Mouse (Mus musculus) skeletal muscle tissue, postnatal 0 days (tissue): Measurements from ENCODE around the gene Rhox3a2. TPM values are rescaled to one million over a fixed set of nuclear protein-coding genes. Genes with fewer than 3 reads are reported as not detected.

Experiments
- polyA plus RNA-seq: library from polyadenylated mRNA; unstranded; fragments of >200 nt; fragmentation: Nextera tagmentation; extraction: Ambion mirVana; gene quantifications from 2 replicates; pipeline ENCODE4 v1.2.1, GENCODE M21; 2015

The Rhox3a2 gene
- polyA plus RNA-seq: 0.68 TPM in 1 of 2 replicates, not detected in the other

GRCm38 (mm10) chrX:37379728-37380127 lies at the start of gene Rhox3a2:
Gene Rhox3a2, plus strand, starts transcription at chrX:37380028.

GRCm38 (mm10) chrX:37390548-37390947 lies 10.7 kb downstream of the Rhox3a2 start, which contains the start of gene Rhox4a2:
Gene Rhox4a2, plus strand, starts transcription at chrX:37390848.

GRCm38 (mm10) chrX:37411767-37412166 lies 31.9 kb downstream of the Rhox3a2 start, which contains the start of gene Rhox2b:
Gene Rhox2b, plus strand, starts transcription at chrX:37412067.

GRCm38 (mm10) chrX:37432194-37432593 lies 52.4 kb downstream of the Rhox3a2 start, which contains the start of gene Rhox4b:
Gene Rhox4b, plus strand, starts transcription at chrX:37432494.

Other genes with a start within 250 kb of the Rhox3a2 start
- gene Akap14, start 211.2 kb upstream of the Rhox3a2 start, polyA plus RNA-seq: not detected in 2 replicates
- 757 and 886 TPM in 2 replicates for gene Ndufa1, start 188.9 kb upstream of the Rhox3a2 start, polyA plus RNA-seq
- 5.4 and 5.5 TPM in 2 replicates for gene Rnf113a1, start 188.8 kb upstream of the Rhox3a2 start, polyA plus RNA-seq
- gene Gm9, start 169.0 kb upstream of the Rhox3a2 start, polyA plus RNA-seq: not detected in 2 replicates
- not detected in 2 replicates for gene Rhox1, start 157.8 kb upstream of the Rhox3a2 start, polyA plus RNA-seq
- not detected in 2 replicates for gene Rhox2a, start 135.1 kb upstream of the Rhox3a2 start, polyA plus RNA-seq
- gene Rhox3a, start 130.1 kb upstream of the Rhox3a2 start, polyA plus RNA-seq: not detected in 2 replicates
- not detected in 2 replicates for gene Rhox4a, start 114.7 kb upstream of the Rhox3a2 start, polyA plus RNA-seq
- not detected in 2 replicates for gene Rhox4a2, start 10.8 kb downstream of the Rhox3a2 start, polyA plus RNA-seq
- gene Rhox2b, start 32.0 kb downstream of the Rhox3a2 start, polyA plus RNA-seq: not detected in 2 replicates
- gene Rhox4b, start 52.5 kb downstream of the Rhox3a2 start, polyA plus RNA-seq: not detected in 2 replicates
- 0.21 TPM in 1 of 2 replicates, not detected in the other for gene Rhox2c, start 73.7 kb downstream of the Rhox3a2 start, polyA plus RNA-seq
- 0.63 and 1.1 TPM in 2 replicates for gene Rhox3c, start 78.6 kb downstream of the Rhox3a2 start, polyA plus RNA-seq
- not detected in 2 replicates for gene Rhox4c, start 100.3 kb downstream of the Rhox3a2 start, polyA plus RNA-seq
- gene Rhox2d, start 113.4 kb downstream of the Rhox3a2 start, polyA plus RNA-seq: not detected in 2 replicates
- not detected in 2 replicates for gene Rhox4d, start 134.3 kb downstream of the Rhox3a2 start, polyA plus RNA-seq
- not detected in 2 replicates for gene Rhox2e, start 150.4 kb downstream of the Rhox3a2 start, polyA plus RNA-seq
- 0.35 and 0.41 TPM in 2 replicates for gene Rhox3e, start 162.0 kb downstream of the Rhox3a2 start, polyA plus RNA-seq
- not detected in 2 replicates for gene Rhox4e, start 177.4 kb downstream of the Rhox3a2 start, polyA plus RNA-seq
- not detected in 2 replicates for gene Rhox2f, start 191.4 kb downstream of the Rhox3a2 start, polyA plus RNA-seq
- 0.18 and 0.67 TPM in 2 replicates for gene Rhox3f, start 201.0 kb downstream of the Rhox3a2 start, polyA plus RNA-seq
- gene Rhox4f, start 227.7 kb downstream of the Rhox3a2 start, polyA plus RNA-seq: not detected in 2 replicates
- gene Rhox3g, start 248.6 kb downstream of the Rhox3a2 start, polyA plus RNA-seq: not detected in 2 replicates